Mouse (Mus musculus): ENCODE results near the gene Cacna1e. TPM values are rescaled to one million over a fixed set of nuclear protein-coding genes. Genes with fewer than 3 reads are reported as not detected.

The Cacna1e gene
- polyA plus RNA-seq, 1 experiment from 2014 or later, result 17.8 TPM

- Histone ChIP-seq H3K4me1 (replicated peaks; ENCODE audit: control insufficient read depth, insufficient read depth, low read length) (peaks cover 34% of the 10 kb centered on the region), H3K27me3 (ENCODE audit: control insufficient read depth, insufficient read depth, low read length) (peaks cover 23% of the 10 kb centered on the region), H3K27ac (peak overlapping the region; percentile 6; the same call in 1 of the 2 replicates), H3K4me2 (replicated peaks) (no peak overlapping the region), H3K9ac (peak overlapping the region; percentile 31; the same call in 1 of the 2 replicates), H3K9me3 (ENCODE audit: control insufficient read depth, low read length) (no peaks in the 10 kb centered on the region), H3K36me3 (replicated peaks; ENCODE audit: control insufficient read depth, insufficient read depth) (no peaks in the 10 kb centered on the region), H3K4me3 (replicated peaks; ENCODE audit: low read length) (no peak overlapping the region)
- whole genome bisulfite sequencing, result 24% methylated on average over 2 of the region's 2 CpGs
- DNase-seq (ENCODE audit: low spot score) (peak; percentile 59), ATAC-seq (ENCODE audit: low FRiP score) (peak; percentile 83)
These were observed 2.3 kb upstream of the Cacna1e start for GRCm38 (mm10) chr1:154886611-154887010.

- Histone ChIP-seq H3K4me1 (replicated peaks; ENCODE audit: control insufficient read depth, insufficient read depth, low read length) (peaks cover 34% of the 10 kb centered on the region), H3K36me3 (replicated peaks; ENCODE audit: control insufficient read depth, insufficient read depth) (no peaks in the 10 kb centered on the region), H3K27ac (no peak overlapping the region), H3K9me3 (ENCODE audit: control insufficient read depth, low read length) (no peaks in the 10 kb centered on the region), H3K4me2 (replicated peaks) (no peak overlapping the region), H3K27me3 (ENCODE audit: control insufficient read depth, insufficient read depth, low read length) (peaks cover 23% of the 10 kb centered on the region), H3K4me3 (replicated peaks; ENCODE audit: low read length) (no peak overlapping the region), H3K9ac (no peak overlapping the region)
- 31% methylated on average over 6 of the region's 6 CpGs for WGBS
- ATAC-seq (ENCODE audit: low FRiP score) (no peak), DNase-seq (ENCODE audit: low spot score) (no peak)
These were observed 877 bp upstream of the Cacna1e start for GRCm38 (mm10) chr1:154885207-154885548.

- no peak for ATAC-seq (ENCODE audit: low FRiP score)
- Histone ChIP-seq H3K36me3 (replicated peaks; ENCODE audit: control insufficient read depth, insufficient read depth) (no peaks in the 10 kb centered on the region), H3K27ac (no peak overlapping the region), H3K9me3 (ENCODE audit: control insufficient read depth, low read length) (no peaks in the 10 kb centered on the region), H3K27me3 (ENCODE audit: control insufficient read depth, insufficient read depth, low read length) (peaks cover 23% of the 10 kb centered on the region), H3K4me3 (replicated peaks; ENCODE audit: low read length) (peak overlapping the region; percentile 40), H3K4me1 (replicated peaks; ENCODE audit: control insufficient read depth, insufficient read depth, low read length) (peaks cover 34% of the 10 kb centered on the region), H3K4me2 (replicated peaks) (peak overlapping the region; percentile 88), H3K9ac (peak overlapping the region; percentile 56)
- 4% methylated on average over 18 of the region's 18 CpGs for WGBS
- DNase-seq (ENCODE audit: low spot score), result no peak
These were observed 607 bp downstream of the Cacna1e start for GRCm38 (mm10) chr1:154883596-154884191.

- H3K27me3 ChIP-seq (ENCODE audit: control insufficient read depth, insufficient read depth, low read length), result no peaks in the 10 kb centered on the region
- H3K9me3 ChIP-seq (ENCODE audit: control insufficient read depth, low read length), result no peaks in the 10 kb centered on the region
- H3K9ac ChIP-seq, result no peak overlapping the region
- 82% methylated on average over 1 of the region's 1 CpGs for WGBS
- no peak overlapping the region for H3K4me2 ChIP-seq (replicated peaks)
- no peak for DNase-seq (ENCODE audit: low spot score)
- no peak overlapping the region for H3K27ac ChIP-seq
- H3K4me1 ChIP-seq (replicated peaks; ENCODE audit: control insufficient read depth, insufficient read depth, low read length), result no peaks in the 10 kb centered on the region
- H3K4me3 ChIP-seq (replicated peaks; ENCODE audit: low read length), result no peak overlapping the region
- no peaks in the 10 kb centered on the region for H3K36me3 ChIP-seq (replicated peaks; ENCODE audit: control insufficient read depth, insufficient read depth)
- ATAC-seq (ENCODE audit: low FRiP score), result no peak
These were observed 18.3 kb downstream of the Cacna1e start for GRCm38 (mm10) chr1:154865981-154866380.

- Histone ChIP-seq H3K9ac (no peak overlapping the region), H3K36me3 (replicated peaks; ENCODE audit: control insufficient read depth, insufficient read depth) (no peaks in the 10 kb centered on the region), H3K4me1 (replicated peaks; ENCODE audit: control insufficient read depth, insufficient read depth, low read length) (no peaks in the 10 kb centered on the region), H3K4me2 (replicated peaks) (no peak overlapping the region), H3K27ac (no peak overlapping the region), H3K27me3 (ENCODE audit: control insufficient read depth, insufficient read depth, low read length) (no peaks in the 10 kb centered on the region), H3K9me3 (ENCODE audit: control insufficient read depth, low read length) (no peaks in the 10 kb centered on the region), H3K4me3 (replicated peaks; ENCODE audit: low read length) (no peak overlapping the region)
- DNase-seq (ENCODE audit: low spot score) (no peak), ATAC-seq (ENCODE audit: low FRiP score) (no peak)
- WGBS, result 80% methylated on average over 9 of the region's 9 CpGs
These were observed 22.9 kb downstream of the Cacna1e start for GRCm38 (mm10) chr1:154861416-154861815.

GRCm38 (mm10) chr1:154854564-154854963, 29.7 kb downstream of the Cacna1e start:
- H3K27me3 ChIP-seq (ENCODE audit: control insufficient read depth, insufficient read depth, low read length), result no peaks in the 10 kb centered on the region
- no peak for ATAC-seq (ENCODE audit: low FRiP score)
- WGBS, result 90% methylated on average over 3 of the region's 3 CpGs

GRCm38 (mm10) chr1:154850515-154851287, 33.6 kb downstream of the Cacna1e start:
- no peak overlapping the region for H3K9ac ChIP-seq
- H3K36me3 ChIP-seq (replicated peaks; ENCODE audit: control insufficient read depth, insufficient read depth), result no peaks in the 10 kb centered on the region
- no peak overlapping the region for H3K4me2 ChIP-seq (replicated peaks)
- ATAC-seq (ENCODE audit: low FRiP score) (no peak), DNase-seq (ENCODE audit: low spot score) (no peak)
- H3K4me1 ChIP-seq (replicated peaks; ENCODE audit: control insufficient read depth, insufficient read depth, low read length), result 0 out of 2 replicates have a peak, but pooled peaks cover 5% of the 10 kb centered on the region
- H3K27me3 ChIP-seq (ENCODE audit: control insufficient read depth, insufficient read depth, low read length), result no peaks in the 10 kb centered on the region
- H3K9me3 ChIP-seq (ENCODE audit: control insufficient read depth, low read length), result no peaks in the 10 kb centered on the region
- WGBS, result 60% methylated on average over 6 of the region's 6 CpGs
- H3K4me3 ChIP-seq (replicated peaks; ENCODE audit: low read length), result no peak overlapping the region
- no peak overlapping the region for H3K27ac ChIP-seq

More at GRCm38 (mm10) chr1:154854564-154854963, 29.7 kb downstream of the Cacna1e start:
- H3K27ac ChIP-seq, result no peak overlapping the region
- H3K9me3 ChIP-seq (ENCODE audit: control insufficient read depth, low read length), result no peaks in the 10 kb centered on the region
- DNase-seq (ENCODE audit: low spot score), result no peak
- H3K4me1 ChIP-seq (replicated peaks; ENCODE audit: control insufficient read depth, insufficient read depth, low read length), result 0 out of 2 replicates have a peak, but pooled peaks cover 3% of the 10 kb centered on the region
- H3K9ac ChIP-seq, result no peak overlapping the region
- no peak overlapping the region for H3K4me2 ChIP-seq (replicated peaks)
- no peak overlapping the region for H3K4me3 ChIP-seq (replicated peaks; ENCODE audit: low read length)
- H3K36me3 ChIP-seq (replicated peaks; ENCODE audit: control insufficient read depth, insufficient read depth), result no peaks in the 10 kb centered on the region

GRCm38 (mm10) chr1:154848683-154849579, 35.4 kb downstream of the Cacna1e start:
- WGBS, result 85% methylated on average over 6 of the region's 6 CpGs

GRCm38 (mm10) chr1:154846900-154847299, 37.4 kb downstream of the Cacna1e start:
- DNase-seq (ENCODE audit: low spot score), result no peak
- Histone ChIP-seq H3K36me3 (replicated peaks; ENCODE audit: control insufficient read depth, insufficient read depth) (no peaks in the 10 kb centered on the region), H3K27me3 (ENCODE audit: control insufficient read depth, insufficient read depth, low read length) (no peaks in the 10 kb centered on the region), H3K4me2 (replicated peaks) (no peak overlapping the region), H3K27ac (no peak overlapping the region), H3K4me1 (replicated peaks; ENCODE audit: control insufficient read depth, insufficient read depth, low read length) (0 out of 2 replicates have a peak, but pooled peaks cover 5% of the 10 kb centered on the region), H3K9ac (no peak overlapping the region), H3K4me3 (replicated peaks; ENCODE audit: low read length) (no peak overlapping the region), H3K9me3 (ENCODE audit: control insufficient read depth, low read length) (no peaks in the 10 kb centered on the region)
- WGBS, result 98% methylated on average over 2 of the region's 2 CpGs
- ATAC-seq (ENCODE audit: low FRiP score), result no peak

More at GRCm38 (mm10) chr1:154848683-154849579, 35.4 kb downstream of the Cacna1e start:
- H3K4me2 ChIP-seq (replicated peaks), result no peak overlapping the region
- DNase-seq (ENCODE audit: low spot score) (no peak), ATAC-seq (ENCODE audit: low FRiP score) (no peak)
- no peaks in the 10 kb centered on the region for H3K27me3 ChIP-seq (ENCODE audit: control insufficient read depth, insufficient read depth, low read length)
- 0 out of 2 replicates have a peak, but pooled peaks cover 5% of the 10 kb centered on the region for H3K4me1 ChIP-seq (replicated peaks; ENCODE audit: control insufficient read depth, insufficient read depth, low read length)
- H3K36me3 ChIP-seq (replicated peaks; ENCODE audit: control insufficient read depth, insufficient read depth), result no peaks in the 10 kb centered on the region
- no peak overlapping the region for H3K27ac ChIP-seq
- H3K9me3 ChIP-seq (ENCODE audit: control insufficient read depth, low read length), result no peaks in the 10 kb centered on the region
- H3K4me3 ChIP-seq (replicated peaks; ENCODE audit: low read length), result no peak overlapping the region
- no peak overlapping the region for H3K9ac ChIP-seq

Measured in hindbrain, embryonic 14.5 days (tissue).